Comparison of ENCODE assay signal across 22 mouse cellular contexts in genomic region chr7:140192851-140193250, GRCm38 (mm10). TPM values are rescaled to one million over a fixed set of nuclear protein-coding genes. Genes with fewer than 3 reads are reported as not detected.
"Had no signal": no experiment of that assay in that cellular context is flagged by ENCODE, and none has a peak within 500 bp of the region (broad histone marks: within the 10 kb centered on the region; RNA-seq: fewer than 3 reads in every experiment).

No protein-coding gene starts in this region.

- H3K4me3 ChIP-seq: intestine, embryonic 15.5 days; limb, embryonic 12.5 days; liver, embryonic 13.5 days; lung, embryonic 15.5 days; megakaryocyte, embryonic 14.5 days; midbrain, embryonic 12.5 days had no signal

- H3K27ac ChIP-seq: intestine, embryonic 15.5 days; limb, embryonic 12.5 days; liver, embryonic 13.5 days; lung, embryonic 15.5 days; macrophage; midbrain, embryonic 12.5 days had no signal

- ATAC-seq: intestine, embryonic 15.5 days; liver, postnatal 0 days; midbrain, embryonic 16.5 days had no signal

- H3K9me3 ChIP-seq: intestine, embryonic 15.5 days; liver, embryonic 13.5 days; lung, embryonic 15.5 days; megakaryocyte, embryonic 14.5 days; midbrain, embryonic 12.5 days had no signal

- DNase-seq: kidney, adult 18-20 months; kidney, postnatal 14 days; layer of hippocampus, postnatal 36 days; liver; liver, embryonic 13.5 days; liver, postnatal 0 days; lung, postnatal 14 days; right cerebral cortex, adult 18-20 months; right cerebral cortex, postnatal 25 days had no signal

- H3K4me2 ChIP-seq: intestine, embryonic 15.5 days; limb, embryonic 12.5 days; liver, embryonic 13.5 days; lung, embryonic 15.5 days; midbrain, embryonic 12.5 days had no signal

- H3K4me1 ChIP-seq: intestine, embryonic 15.5 days; limb, embryonic 12.5 days; liver, embryonic 13.5 days; lung, embryonic 15.5 days; midbrain, embryonic 12.5 days had no signal

- H3K9ac ChIP-seq: intestine, embryonic 15.5 days; limb, embryonic 12.5 days; liver, embryonic 13.5 days; liver, postnatal 0 days; lung, embryonic 15.5 days; midbrain, embryonic 12.5 days had no signal

- H3K36me3 ChIP-seq: intestine, embryonic 15.5 days; limb, embryonic 12.5 days; liver, embryonic 13.5 days; lung, embryonic 15.5 days; midbrain, embryonic 12.5 days had no signal

- H3K27me3 ChIP-seq: intestine, embryonic 15.5 days; limb, embryonic 12.5 days; liver, embryonic 13.5 days; lung, embryonic 15.5 days; midbrain, embryonic 12.5 days had no signal

RNA-seq across cellular contexts. Expression of gene Olfr524, which starts 12.9 kb away (rescaled TPM):
- total RNA-seq: layer of hippocampus, postnatal 36 days; left cerebral cortex, postnatal 36 days had no signal
- polyA plus RNA-seq: intestine, embryonic 15.5 days; kidney, embryonic 14.5 days; limb, embryonic 12.5 days; liver, embryonic 13.5 days; liver, postnatal 0 days; macrophage; midbrain, embryonic 12.5 days; midbrain, embryonic 16.5 days; neural tube, embryonic 14.5 days; small intestine, adult 2 months; stomach, embryonic 14.5 days had no signal

RNA-seq across cellular contexts. Expression of gene Olfr523, which starts 19.8 kb away (rescaled TPM):
- total RNA-seq: left cerebral cortex, postnatal 36 days had no signal
- polyA plus RNA-seq: intestine, embryonic 15.5 days; kidney, embryonic 14.5 days; large intestine, adult 2 months; limb, embryonic 12.5 days; liver, embryonic 13.5 days; liver, postnatal 0 days; lung, embryonic 15.5 days; macrophage; midbrain, embryonic 12.5 days; midbrain, embryonic 16.5 days; neural tube, embryonic 14.5 days; small intestine, adult 2 months; stomach, embryonic 14.5 days had no signal

RNA-seq across cellular contexts. Expression of gene Cd163l1, which starts 25.2 kb away (rescaled TPM):
- total RNA-seq: left cerebral cortex, postnatal 36 days had no signal
- polyA plus RNA-seq: kidney, embryonic 14.5 days; limb, embryonic 12.5 days; macrophage; midbrain, embryonic 12.5 days; midbrain, embryonic 16.5 days; neural tube, embryonic 14.5 days had no signal

RNA-seq across cellular contexts. Expression of gene Olfr522, which starts 28.3 kb away (rescaled TPM):
- total RNA-seq: layer of hippocampus, postnatal 36 days; left cerebral cortex, postnatal 36 days had no signal
- polyA plus RNA-seq: intestine, embryonic 15.5 days; kidney, embryonic 14.5 days; large intestine, adult 2 months; limb, embryonic 12.5 days; liver, embryonic 13.5 days; liver, postnatal 0 days; lung, embryonic 15.5 days; macrophage; midbrain, embryonic 12.5 days; midbrain, embryonic 16.5 days; neural tube, embryonic 14.5 days; small intestine, adult 2 months; stomach, embryonic 14.5 days had no signal

RNA-seq across cellular contexts. Expression of gene Sprn, which starts 38.2 kb away (rescaled TPM):
- polyA plus RNA-seq: macrophage had no signal
